Mouse (Mus musculus): ENCODE results near the gene Pla1a.

Pla1a gene

DNA sequence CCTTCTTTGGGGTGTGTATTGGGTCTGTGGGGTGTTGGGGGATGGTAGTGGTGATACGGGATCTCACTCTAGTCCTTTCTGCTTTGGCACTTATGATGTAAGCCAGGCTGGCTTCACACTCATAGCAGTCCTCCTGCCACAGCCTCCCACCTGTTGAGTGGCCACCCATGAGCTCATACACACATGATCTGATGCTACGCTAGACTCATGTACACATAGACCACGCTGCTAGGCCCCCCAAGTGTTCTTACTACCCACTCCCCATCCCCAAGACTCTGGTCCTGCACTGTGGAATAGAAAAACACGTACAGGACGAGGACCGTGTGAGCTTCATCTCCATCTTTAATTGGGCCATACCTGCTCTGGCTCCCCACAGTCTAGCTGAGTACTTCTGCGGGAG, 63.9 kb downstream of the Pla1a start:
- DNase-seq (ENCODE audit: low read depth, low spot score): no peak

DNA sequence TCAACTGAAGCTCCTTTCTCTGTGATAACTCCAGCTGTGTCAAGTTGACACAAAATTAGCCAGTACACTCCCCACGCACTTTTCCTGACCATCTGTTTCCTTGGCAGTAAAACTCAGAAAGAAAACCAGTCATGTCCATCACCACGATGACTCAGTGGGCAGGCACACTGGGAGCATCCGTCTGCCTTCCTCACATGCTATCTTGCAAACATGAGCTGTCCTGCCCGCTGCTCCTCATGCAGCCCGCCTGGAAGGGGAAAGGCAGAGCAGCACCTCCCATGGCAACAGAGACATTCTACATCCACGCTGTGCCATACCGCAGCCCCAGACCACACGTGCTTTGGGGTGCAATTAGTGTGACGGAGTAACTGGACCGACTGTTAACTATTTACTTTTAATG, 64.6 kb downstream of the Pla1a start:
- no peak for DNase-seq (ENCODE audit: low read depth, low spot score)

DNA sequence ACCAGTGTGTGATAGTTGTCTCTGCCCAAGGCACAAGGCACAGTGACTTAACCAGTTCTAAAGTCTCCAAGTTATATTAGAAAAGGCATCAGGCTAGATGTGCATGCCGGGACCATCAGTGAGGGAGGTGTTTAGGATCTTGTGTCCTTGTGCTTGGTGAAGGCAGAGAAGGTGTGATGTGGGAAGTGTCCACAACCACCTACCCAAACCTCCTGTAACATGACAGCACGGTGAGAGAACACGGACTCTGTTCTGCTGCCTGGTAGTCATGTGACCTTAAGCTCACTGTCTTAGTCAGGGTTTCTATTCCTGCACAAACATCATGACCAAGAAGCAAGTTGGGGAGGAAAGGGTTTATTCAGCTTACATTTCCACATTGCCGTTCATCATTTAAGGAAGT, 66.7 kb downstream of the Pla1a start:
- no peak for DNase-seq (ENCODE audit: low read depth, low spot score)

DNA sequence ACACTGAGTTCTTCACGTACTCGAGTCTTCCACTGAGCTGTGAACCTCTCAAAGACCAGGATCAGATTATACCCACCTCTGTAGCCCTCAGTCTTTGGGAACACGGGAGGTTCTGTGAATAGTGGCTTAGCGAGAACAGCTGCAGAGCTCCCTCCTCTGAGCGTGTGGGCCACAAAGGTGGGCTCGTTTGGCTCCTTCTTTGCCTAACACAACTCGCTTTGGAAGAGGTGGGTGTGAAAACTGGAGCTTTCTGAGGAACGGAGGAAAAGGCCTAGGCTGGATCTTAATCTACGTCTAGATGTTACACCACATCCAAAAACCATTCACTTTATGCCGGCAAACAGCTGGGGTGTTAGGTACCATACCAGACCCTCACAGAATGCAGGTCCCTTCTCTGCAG, 67.6 kb downstream of the Pla1a start:
- DNase-seq (ENCODE audit: low read depth, low spot score): no peak

DNA sequence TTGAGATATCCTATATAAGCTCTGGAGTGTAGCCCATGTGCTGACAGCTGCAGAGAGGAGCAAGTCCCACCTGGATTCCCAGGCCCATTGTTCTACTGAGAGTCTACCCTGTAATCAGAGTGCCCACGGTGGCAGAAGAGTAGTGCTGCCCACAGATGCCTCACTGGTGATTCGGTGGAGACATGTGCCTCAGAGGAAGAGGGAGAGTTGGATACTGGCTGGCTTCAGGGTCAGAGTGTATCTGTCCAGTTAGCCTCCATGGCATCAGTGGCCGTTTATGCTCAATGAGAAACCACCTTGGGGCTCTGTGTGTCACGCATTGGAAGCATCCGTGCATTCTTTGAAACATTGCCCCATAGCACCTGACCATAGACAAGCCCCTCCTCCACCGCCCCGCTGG, 69.3 kb downstream of the Pla1a start:
- DNase-seq (ENCODE audit: low read depth, low spot score): no peak

DNA sequence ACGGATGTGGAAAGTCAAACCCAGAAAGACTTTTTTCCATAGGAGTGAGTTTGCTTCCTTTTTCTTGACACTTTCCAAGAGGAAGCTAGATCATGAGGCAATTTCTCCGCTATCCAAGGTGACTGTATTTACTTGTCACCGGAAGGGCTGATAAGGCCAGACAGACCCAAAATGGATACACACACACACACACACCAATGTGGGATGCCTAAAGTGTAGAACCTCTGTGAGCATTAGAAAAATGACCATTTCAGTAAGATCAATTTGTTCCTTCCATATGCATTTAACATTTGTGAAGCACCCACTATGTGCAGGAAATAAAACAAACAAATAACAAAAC, 69.7 kb downstream of the Pla1a start:
- DNase-seq (ENCODE audit: low read depth, low spot score): no peak

DNA sequence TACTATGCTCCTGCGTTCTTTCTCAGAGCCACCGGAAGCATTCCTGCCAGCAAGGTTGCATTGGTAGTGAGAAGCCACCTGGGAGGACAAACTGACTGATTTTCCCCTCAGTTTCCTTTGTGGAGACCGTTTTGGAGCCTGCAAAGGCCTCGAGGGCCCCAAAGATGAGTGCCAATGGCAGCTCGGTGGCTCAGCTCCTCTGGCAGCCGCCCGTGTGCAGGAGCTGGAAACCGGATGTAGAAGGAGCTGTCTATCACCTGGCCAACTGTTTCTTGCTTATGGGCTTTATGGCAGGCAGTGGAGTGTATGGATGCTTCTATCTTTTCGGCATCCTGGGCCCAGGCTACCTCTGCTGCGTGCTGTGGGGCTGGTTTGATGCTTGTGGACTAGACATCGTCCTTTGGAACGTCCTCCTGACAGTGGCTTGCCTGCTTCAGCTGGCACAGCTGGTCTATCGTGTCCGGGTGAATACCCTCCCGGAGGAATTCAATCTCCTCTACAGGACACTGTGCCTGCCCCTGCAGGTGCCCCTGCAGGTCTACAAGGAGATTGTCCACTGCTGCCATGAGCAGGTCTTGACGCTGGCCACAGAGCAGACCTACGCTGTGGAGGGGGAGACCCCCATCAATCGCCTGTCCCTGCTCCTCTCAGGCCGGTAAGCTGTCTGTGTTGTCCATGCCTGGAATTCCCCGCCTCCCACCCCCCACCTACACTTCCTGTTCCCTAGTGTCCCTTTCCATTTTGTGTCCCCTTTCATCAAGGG, 70.3 kb downstream of the Pla1a start:
- no peak for DNase-seq (ENCODE audit: low read depth, low spot score)

DNA sequence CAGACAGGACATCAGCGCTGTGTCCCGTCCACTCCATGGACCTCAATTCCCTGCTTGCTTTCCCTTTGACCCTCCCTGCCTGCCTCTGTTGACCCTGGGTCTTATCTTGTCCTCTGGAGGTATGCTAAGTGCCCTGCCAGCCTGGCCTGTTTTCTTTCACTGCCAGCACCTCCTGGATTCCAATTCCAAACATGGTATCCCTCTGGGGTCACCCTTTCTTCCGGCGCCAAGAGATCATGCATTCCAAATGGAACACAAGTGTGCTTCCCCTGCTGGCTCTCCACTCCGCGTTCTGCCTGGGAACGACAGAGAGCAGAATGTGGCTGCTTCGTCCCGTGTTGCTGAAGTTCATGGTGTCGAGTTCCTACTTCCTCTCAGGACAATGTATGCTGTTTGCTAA, 71.0 kb downstream of the Pla1a start, which contains the start of gene Popdc2:
Gene Popdc2, plus strand, starts transcription at position 277 of the 400 bp plus-strand sequence.
- no peak for DNase-seq (ENCODE audit: low read depth, low spot score)

DNA sequence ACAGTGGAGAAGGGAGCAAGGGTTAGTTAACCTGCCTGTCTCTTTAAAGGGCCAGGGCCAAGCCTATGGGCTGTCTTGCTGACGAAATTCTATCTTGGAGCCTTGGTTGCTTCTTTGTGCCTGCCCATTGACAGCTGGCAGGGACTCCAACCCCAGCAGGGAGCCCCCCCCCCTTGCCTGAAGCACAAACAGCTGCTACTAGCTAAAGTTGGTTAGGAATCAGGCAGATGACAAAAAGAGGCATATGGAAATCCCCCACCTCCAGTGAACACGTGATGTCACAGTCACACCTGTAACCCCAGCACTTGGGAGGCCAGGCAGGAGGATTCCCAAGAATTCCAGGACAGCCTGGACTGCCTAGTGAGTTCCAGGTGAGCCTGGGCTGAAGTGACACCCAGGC, 72.6 kb downstream of the Pla1a start:
- DNase-seq (ENCODE audit: low read depth, low spot score): no peak

DNA sequence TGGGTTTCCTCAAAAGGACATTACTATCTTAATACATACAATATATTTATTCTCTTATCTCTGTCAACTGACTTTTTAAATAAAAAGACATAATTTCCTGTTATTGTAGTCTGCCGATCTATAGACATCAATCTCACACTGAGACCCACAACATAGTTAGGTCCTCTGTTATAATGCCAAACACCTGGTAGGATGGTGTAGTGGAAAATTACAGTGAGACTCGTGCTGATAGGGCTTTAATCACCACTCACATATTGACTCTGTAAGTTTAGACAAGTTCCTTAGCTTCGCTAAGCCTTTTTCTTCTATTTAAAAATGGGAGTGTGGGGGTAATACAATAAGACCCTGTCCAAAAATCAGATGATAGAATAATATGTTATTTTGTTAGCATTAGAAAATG, 73.1 kb downstream of the Pla1a start:
- DNase-seq (ENCODE audit: low read depth, low spot score): no peak

DNA sequence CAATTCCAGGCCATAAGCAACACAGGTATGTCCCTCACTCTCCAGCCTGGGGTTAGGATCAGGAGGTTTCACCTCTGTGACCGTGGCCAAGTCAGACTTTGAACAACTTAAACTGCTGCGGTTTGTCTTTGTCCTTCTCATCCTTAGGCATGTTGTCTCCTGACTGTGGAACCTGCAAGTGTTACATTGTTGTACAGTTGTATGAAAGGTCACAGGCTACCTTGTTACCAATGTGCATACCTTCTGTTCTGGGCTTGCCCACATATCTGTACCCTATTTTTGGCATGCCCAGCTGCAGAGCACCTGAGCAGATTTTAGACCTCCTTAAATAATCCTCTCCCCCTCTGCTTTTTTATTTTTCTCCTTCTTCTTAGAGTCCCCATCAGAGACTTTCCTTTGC, 73.7 kb downstream of the Pla1a start:
- DNase-seq (ENCODE audit: low read depth, low spot score): no peak

DNA sequence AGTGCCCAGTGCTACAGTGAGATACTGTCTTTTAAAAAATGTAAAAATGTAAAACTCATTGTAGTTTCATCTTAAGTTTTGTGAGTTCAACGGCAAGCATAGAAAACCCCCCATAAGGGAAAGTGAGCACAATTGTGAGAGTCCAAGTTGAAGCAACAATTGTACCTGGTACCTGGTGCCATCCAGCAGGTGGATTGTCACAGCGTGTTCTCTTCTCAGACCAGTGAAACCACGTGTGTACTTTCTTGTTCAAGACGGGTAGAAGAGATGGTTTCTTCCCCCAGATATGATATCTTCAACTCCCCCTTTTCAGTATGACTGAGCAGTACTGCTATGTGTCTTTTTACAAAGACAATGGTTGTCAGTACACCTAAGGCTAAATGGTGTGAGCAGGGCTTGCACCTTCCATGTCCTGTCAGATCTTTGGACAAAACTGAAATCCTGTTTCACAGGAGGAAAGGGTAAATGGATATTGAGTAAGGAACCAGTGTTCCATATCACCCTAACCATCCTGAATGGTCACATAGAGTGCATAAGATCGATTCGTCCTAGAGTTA, 74.6 kb downstream of the Pla1a start:
- DNase-seq (ENCODE audit: low read depth, low spot score): no peak

DNA sequence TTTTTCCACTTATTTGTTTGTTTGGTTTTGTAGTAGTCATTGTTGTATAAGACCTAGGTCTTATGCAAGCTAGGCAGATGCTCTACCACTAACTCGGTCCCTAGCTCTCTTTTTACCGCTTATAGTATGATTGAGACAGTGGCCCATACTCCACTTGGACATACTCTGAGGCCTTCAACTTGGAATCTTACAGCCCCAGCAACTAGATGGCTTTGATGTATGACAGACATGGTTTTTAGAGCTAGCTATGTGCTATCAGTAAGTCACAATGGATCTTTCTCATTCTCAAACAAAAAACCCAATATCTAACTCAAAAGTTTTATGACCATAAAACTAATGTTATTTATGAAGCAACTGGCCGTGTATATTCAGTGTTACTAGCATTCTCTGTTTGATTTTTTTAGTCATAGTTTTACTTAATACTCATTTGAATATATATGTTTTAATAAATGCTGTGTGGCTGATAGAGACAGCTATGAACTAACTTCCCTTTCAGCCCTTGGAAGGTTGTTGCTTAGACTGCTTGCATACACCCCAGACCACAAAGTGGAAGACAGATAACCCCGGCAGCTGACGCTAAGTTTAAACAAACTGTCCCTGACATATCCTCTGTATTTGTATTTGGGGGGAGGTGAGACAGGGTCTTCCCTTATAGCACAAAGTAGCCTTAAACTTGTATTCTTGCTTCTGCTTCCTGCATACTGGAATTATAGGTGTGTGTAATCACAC, 78.6 kb downstream of the Pla1a start:
- no peak for DNase-seq (ENCODE audit: low read depth, low spot score)

DNA sequence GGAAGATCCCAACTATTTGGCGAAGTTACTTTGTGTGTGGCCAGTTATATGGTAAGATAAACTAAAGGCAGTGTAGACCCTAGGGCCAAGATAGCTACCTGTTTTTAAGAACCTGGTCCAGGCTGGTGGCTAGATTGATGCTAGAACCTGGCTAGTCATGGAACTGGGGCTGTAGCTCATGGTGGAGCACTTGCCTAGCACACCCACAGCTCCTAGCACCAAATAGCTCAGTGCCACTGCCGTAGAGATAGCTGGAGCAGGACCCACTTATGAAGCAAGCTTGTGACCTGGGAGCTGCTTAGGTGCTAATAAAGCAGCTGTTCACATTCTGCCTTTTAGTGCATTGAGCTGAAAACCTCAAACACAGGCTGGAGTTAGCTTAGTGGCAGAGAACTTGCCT, 79.3 kb downstream of the Pla1a start:
- no peak for DNase-seq (ENCODE audit: low read depth, low spot score)

DNA sequence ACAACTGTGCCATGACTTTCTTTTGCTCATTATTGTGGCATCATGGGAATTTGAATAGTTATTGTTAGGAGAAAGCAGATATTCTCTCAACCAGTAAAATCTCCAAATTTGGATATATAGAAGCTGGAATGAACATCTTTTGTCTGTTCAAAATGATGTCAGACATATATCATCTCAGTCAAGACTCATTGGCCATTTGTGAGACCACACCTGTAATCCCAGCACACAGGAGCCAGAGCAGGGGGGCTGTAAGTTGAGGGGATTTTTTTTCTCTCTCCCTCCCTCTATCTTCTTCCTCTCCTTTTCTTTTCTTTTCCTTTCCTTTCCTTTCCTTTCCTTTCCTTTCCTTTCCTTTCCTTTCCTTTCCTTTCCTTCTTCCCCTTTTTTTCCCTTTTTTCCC, 80.1 kb downstream of the Pla1a start:
- DNase-seq (ENCODE audit: low read depth, low spot score): no peak

DNA sequence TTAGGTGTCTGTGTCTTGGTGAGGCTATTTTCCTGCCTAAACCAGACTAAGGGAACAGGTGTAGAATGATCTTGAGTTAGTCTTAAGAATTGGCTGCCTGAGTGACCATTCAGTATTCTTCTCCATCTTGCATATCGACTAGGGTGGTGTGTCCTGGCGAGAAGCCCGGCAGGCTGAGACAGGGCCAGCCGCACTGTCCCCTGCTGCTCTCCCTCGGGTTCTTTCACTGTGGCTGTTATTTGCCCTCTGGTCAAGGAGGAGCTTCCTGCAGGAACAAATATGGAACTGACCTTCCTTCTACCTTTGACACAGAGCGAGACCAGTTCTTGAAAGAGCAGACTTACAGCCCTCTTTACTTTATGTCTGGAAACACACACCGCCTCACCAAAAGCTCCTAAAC, 80.9 kb downstream of the Pla1a start:
- no peak for DNase-seq (ENCODE audit: low read depth, low spot score)

DNA sequence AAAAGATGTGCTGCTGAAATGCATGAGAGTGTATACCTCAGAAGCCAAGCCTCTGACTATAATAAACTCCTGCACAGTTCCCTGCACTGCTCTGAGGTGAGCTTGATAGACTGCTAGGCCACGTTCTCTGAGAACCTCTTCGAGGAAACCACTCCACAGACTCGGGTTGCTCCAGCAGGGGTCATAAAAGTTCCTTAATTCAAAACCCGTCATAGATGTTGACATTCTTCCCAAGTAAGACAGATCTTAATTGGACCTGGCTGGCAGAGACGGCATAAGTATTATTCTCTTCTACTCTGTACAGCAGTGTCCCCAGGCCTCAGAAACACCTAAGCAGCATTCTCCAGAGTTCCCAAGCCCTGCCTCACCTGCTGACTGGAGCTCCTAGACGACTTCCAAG, 82.0 kb downstream of the Pla1a start:
- DNase-seq (ENCODE audit: low read depth, low spot score): no peak

DNA sequence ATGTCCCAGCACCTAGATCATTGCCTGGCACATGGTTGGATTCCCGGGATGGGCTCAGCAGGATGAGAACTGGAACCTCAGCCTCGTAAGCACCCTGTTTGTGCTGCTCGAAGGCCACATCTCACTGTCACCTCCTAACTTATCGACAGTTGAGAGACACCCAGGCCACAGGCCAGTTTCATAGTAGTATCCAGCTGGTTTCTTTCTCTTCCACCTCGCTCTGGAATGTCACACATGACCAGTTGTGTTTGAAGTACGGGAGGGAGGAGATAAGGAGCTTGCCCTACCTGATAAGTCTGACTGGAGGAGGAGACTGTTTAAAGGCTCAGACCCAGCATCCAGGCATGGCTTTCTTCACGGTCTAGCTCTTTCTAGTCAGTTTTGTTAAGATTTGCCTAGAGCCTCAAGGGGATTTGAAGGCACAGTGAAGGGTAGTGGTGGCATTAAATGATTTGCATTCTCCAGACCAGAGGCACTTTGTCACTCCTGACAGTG, 82.5 kb downstream of the Pla1a start:
- DNase-seq (ENCODE audit: low read depth, low spot score): no peak

DNA sequence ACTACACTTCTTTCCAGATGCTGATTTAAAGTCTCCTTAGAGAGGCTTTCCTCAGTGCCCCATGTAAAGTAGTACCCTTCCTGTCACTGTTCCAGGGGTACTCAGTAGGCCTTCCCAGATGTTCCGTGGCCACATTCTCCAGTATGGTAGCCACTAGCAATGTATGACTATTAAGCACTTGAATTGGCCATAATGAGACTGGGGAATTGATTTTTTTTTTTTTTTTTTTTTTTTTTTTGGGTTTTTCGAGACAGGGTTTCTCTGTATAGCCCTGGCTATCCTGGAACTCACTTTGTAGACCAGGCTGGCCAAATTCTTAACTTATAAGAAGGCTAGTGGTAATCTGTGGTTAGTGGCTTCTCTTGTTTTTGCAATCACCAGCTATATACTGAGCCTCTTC, 83.1 kb downstream of the Pla1a start:
- no peak for DNase-seq (ENCODE audit: low read depth, low spot score)

DNA sequence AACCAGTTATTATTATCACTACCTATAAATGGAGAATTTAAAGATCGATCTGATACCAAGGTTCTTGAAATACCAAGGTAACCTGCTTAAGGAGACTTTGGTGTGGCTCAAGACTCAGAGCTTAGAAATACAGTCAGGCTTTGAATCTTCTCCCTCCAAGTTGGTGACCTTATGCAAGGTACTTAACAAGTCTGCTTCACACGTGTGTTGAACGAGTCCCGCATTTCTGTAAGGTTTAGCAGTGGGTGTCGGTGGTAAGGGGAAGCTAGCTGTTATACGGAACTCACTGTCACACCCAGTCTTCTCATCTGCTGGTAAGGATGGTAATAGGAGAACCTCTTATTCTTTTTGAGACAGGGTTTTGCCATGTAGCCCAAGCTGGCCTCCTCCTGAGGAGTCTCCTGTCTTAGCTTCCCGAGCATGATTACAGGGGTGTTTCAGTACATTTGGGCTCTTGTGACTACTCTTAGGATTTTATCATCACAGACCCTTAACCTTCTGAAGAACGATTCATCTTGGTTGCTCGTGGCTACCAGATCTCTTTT, 84.7 kb downstream of the Pla1a start:
- no peak for DNase-seq (ENCODE audit: low read depth, low spot score)

DNA sequence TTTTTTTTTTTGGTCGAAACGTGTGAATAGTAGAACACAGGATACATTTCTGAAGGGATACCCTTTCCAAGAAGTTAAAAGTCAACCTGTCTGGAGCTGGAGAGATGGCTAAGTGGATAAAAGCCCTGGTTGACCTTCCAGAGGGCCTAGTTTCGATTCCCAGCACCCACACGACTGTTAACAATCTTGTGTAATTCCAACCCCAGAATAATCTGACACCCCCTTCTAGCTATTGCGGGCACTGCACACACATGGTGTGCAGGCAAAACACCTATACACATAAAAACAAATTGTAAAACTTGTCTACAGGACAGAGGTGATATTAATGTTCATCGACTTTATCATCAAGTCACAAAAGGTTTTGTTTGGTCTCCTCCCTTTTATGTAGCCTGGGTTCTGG, 85.4 kb downstream of the Pla1a start:
- no peak for DNase-seq (ENCODE audit: low read depth, low spot score)

DNA sequence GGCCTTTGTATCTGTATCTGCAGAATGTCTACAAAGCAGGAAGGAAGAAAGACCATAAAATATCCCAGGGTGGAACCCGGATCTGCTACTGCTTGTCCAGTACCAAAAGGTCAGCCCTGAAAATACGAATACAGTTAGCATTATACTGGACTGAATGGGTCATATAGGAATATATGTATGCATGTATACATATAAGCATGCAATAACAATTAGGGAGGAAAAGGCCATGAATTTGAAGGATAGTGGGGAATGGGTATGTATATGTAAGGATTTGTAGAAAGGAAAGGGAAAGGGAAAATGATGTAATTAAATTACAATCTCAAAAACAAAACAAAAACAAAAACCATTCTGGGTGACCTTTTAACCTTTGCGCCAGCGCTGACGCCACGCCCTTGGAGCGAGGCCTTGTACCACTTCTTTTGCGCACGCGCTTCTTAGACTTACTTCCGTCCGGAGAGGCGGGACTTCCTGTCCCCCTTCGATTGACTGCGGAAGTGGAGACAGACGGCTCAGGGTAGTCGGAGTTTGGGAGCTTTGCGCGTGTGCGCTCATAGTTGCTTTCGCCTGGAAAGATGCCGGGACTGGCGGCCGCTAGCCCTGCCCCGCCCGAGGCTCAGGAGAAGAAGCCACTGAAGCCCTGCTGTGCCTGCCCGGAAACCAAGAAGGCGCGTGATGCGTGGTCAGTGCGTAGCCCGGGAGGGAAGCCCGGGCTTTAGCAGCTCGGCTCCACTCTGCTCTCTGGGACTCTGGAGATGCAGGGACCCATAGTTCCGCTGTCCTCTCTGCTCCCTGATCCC, 86.2 kb downstream of the Pla1a start, which contains the start of the genes Cox17 and Gm21987:
Gene Cox17, plus strand, starts transcription at position 463 of the 797 bp plus-strand sequence.
Gene Gm21987, plus strand, starts transcription at position 512 of the 797 bp plus-strand sequence.
- DNase-seq (ENCODE audit: low read depth, low spot score): peak; percentile 88

Measured in c-Kit-negative CD71-positive TER-119-positive erythroid progenitor cells, embryonic 14.5 days (primary cell).